Mouse (Mus musculus): ENCODE measurements around the gene 1810049J17Rik.

DNA sequence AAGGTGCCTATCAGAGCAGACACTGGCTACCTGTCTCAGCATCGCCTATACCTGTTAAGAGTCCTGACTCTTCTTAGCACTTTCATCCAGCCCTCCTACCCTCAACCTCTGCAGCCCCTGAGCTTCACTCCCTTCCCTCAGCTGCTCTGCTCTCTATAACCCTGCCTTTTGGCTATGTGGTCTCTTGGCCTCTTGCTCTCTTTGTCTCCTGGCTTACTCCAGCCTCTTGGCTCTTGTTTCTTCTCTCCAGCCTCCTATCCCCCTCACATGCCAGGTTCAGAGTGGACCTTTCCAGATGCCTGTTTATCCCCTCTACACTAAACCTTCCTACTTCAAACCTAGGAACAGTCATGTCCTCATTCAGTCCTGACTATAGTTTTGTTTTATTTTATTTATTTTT lies 2.6 kb upstream of the 1810049J17Rik start:
- TF ChIP-seq CTCF (IDR thresholded peaks at IDR 0.05) (no peak), EP300 (IDR thresholded peaks at IDR 0.05) (no peak)

Measured in lung, postnatal 0 days (tissue).